16 mouse cellular contexts compared by ENCODE assay signal in genomic region chr5:118838421-118838820, GRCm38 (mm10).
"Had no signal": no experiment of that assay in that cellular context is flagged by ENCODE, and none has a peak within 500 bp of the region (broad histone marks: within the 10 kb centered on the region; RNA-seq: fewer than 3 reads in every experiment).

No protein-coding gene starts in this region.

- ATAC-seq: midbrain, embryonic 15.5 days had no signal

- H3K27me3 ChIP-seq: liver, embryonic 15.5 days; midbrain, embryonic 15.5 days; neural tube, embryonic 13.5 days had no signal

- H3K4me1 ChIP-seq: liver, embryonic 15.5 days; midbrain, embryonic 15.5 days; neural tube, embryonic 13.5 days had no signal

- H3K9ac ChIP-seq: liver, embryonic 15.5 days; midbrain, embryonic 15.5 days; neural tube, embryonic 13.5 days had no signal

- H3K4me2 ChIP-seq: liver, embryonic 11.5 days; liver, embryonic 15.5 days; midbrain, embryonic 11.5 days; midbrain, embryonic 15.5 days; neural tube, embryonic 13.5 days had no signal

- H3K27ac ChIP-seq: layer of hippocampus, adult 2 months; liver, embryonic 15.5 days; macrophage; midbrain, embryonic 15.5 days; neural tube, embryonic 13.5 days; stomach, postnatal 0 days had no signal

- H3K4me3 ChIP-seq: layer of hippocampus, adult 2 months; liver, embryonic 15.5 days; megakaryocyte, embryonic 14.5 days; midbrain, embryonic 15.5 days; neural tube, embryonic 13.5 days had no signal

- DNase-seq: kidney, postnatal 10 days; kidney, postnatal 4 days; left cerebral cortex, postnatal 4 days; lung, adult 2 months; lung, postnatal 10 days; right cerebral cortex, postnatal 25 days; thymus, postnatal 4 days had no signal

- H3K9me3 ChIP-seq: liver, embryonic 15.5 days; midbrain, embryonic 15.5 days; neural tube, embryonic 13.5 days had no signal

- H3K36me3 ChIP-seq: liver, embryonic 15.5 days; midbrain, embryonic 15.5 days; neural tube, embryonic 13.5 days had no signal
